Mouse (Mus musculus) heart, postnatal 0 days (tissue): ENCODE results near the gene Gm45233.

Source experiments
- CTCF ChIP-seq: IDR thresholded peaks from 2 replicates; pipeline ENCODE4 v1.5.1; 2016; ENCODE audit warnings: antibody characterized with exemption, control low read depth, low read depth
- EP300 ChIP-seq: IDR thresholded peaks from 2 replicates; pipeline ENCODE4 v1.6.1; 2016; ENCODE audit warnings: antibody characterized with exemption, low read depth

DNA sequence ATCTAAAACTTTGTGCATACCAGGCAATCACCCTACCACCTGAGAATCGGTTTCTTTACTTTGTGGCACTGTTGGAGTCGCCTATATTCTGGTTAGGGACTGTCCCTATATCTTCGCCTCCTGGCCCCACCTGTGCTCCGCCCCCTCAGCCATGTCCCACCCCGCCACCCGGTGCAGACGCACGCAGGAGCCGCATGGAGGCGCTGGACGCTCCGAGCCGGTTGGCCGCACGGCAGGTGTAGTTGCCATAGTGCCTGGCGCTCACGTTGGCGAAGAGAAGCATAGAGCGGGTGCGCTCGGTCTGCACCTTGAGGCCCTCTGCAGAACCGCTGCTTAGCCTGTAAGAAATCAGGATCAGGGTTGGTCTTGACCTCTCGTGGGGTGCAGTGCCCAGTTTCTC is 31.8 kb downstream of the Gm45233 start:
- TF ChIP-seq CTCF = 0 out of 2 replicates have a peak, but pooled peaks have one; percentile 4
- TF ChIP-seq EP300 = no peak
